Mouse (Mus musculus): ENCODE measurements around the gene Rptor. TPM values are rescaled to one million over a fixed set of nuclear protein-coding genes. Genes with fewer than 3 reads are reported as not detected.

Gene Rptor
- polyA plus RNA-seq, 1 experiment from 2014 or later: 12.4 TPM

Other genes with a start within 250 kb of the Rptor start
- gene Sgsh, start 247.4 kb upstream of the Rptor start, polyA plus RNA-seq (2014; fragmentation: Nextera tagmentation; extraction: Ambion mirVana): 4.4 and 6.0 TPM in 2 replicates
- 3.3 and 3.8 TPM in 2 replicates for gene Slc26a11, start 247.3 kb upstream of the Rptor start, polyA plus RNA-seq (2014; fragmentation: Nextera tagmentation; extraction: Ambion mirVana)
- 2.0 and 2.1 TPM in 2 replicates for gene Rnf213, start 209.8 kb upstream of the Rptor start, polyA plus RNA-seq (2014; fragmentation: Nextera tagmentation; extraction: Ambion mirVana)
- gene Endov, start 111.6 kb upstream of the Rptor start, polyA plus RNA-seq (2014; fragmentation: Nextera tagmentation; extraction: Ambion mirVana): 13.6 and 14.8 TPM in 2 replicates
- gene Nptx1, start 55.2 kb upstream of the Rptor start, polyA plus RNA-seq (2014; fragmentation: Nextera tagmentation; extraction: Ambion mirVana): 8.7 and 11.2 TPM in 2 replicates